Mouse (Mus musculus): Measurements from ENCODE around the gene Rad51b. TPM values are rescaled to one million over a fixed set of nuclear protein-coding genes. Genes with fewer than 3 reads are reported as not detected.

The Rad51b gene
- 2.4 and 2.9 TPM in 2 replicates for polyA plus RNA-seq (2012; rRNA removed)

DNA sequence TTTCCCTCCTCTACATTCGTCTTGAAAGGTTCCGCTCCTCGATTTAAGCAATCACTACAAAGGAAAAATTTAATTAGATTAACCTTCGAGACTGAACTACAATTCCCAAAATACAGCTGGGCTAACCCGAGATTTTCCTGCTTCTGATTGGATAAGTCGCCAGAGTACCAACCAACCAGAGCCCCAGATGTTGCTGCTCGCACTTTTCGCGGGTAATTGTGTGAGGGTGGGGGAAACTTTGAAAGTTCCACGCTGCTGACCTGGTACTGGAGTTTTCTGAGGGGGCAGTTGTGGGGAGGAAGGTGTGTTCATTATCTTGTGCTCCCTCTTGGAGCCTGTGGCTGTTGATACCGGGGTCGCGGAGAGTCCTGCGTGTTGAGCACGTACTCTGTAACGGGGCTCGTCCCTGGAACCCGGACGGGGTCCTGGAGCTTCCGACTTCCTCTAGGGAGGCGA is at the start of gene Rad51b:
TSS of gene Rad51b (plus strand) at position 162 of the 456 bp plus-strand sequence.

DNA sequence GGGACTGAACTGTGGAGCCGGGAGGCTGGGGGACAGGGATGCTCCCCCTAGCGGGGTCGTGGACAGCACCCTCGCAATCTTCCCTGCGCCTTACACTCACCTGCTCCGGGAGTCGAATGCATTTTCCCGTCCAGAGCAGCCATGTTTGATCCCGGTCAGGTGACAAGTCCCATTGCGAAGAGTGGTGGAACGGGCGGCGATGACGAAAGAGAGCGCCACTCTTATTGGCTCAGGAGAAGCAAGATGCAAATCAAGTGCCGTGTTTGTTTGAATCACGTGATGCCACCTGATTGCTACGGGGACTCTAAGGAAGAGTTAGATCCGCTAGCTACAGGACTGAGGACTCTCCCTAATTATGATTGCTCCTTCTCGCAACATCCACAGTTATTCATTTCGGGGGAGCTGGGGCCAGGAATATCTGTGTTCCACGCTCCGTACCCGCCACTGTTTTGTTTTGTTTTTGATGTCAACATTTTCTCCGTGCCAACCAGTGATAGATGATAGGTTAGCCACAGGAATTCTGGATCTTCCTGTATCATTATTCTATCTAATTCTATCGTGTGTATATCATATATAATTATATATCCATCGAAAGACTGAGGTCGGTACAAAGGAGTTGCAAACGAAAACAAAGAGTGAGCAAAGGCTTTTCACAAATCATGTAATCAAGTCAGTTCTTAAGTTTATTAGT is 811 bp upstream of the Rad51b start, which contains the start of gene Zfyve26:
TSS of gene Zfyve26 (minus strand) at position 179 of the 691 bp plus-strand sequence.

Other genes with a start within 250 kb of the Rad51b start
- 3.3 and 3.5 TPM in 2 replicates for gene Pigh, start 207.6 kb upstream of the Rad51b start, polyA plus RNA-seq (2012; rRNA removed)
- gene Arg2, start 166.5 kb upstream of the Rad51b start, polyA plus RNA-seq (2012; rRNA removed), result 0.02 and 0.07 TPM in 2 replicates
- gene Vti1b, start 124.6 kb upstream of the Rad51b start, polyA plus RNA-seq (2012; rRNA removed), result 18.5 and 19.4 TPM in 2 replicates
- 13.7 and 16.9 TPM in 2 replicates for gene Rdh11, start 105.0 kb upstream of the Rad51b start, polyA plus RNA-seq (2012; rRNA removed)
- gene Rdh12, start 88.4 kb upstream of the Rad51b start, polyA plus RNA-seq (2012; rRNA removed), result 0.26 and 0.39 TPM in 2 replicates
- gene Zfyve26, start 978 bp upstream of the Rad51b start, polyA plus RNA-seq (2012; rRNA removed), result 10.1 and 11.9 TPM in 2 replicates

Measured in liver, embryonic 14 days (tissue).